Mouse (Mus musculus) kidney, adult 9 months (tissue): ENCODE results near the gene Arih2.

Source experiments
- DNase-seq: peaks from one replicate; pipeline ENCODE4 v3.0.0; 2022

Arih2 gene

GRCm38 (mm10) chr9:108559169-108559568 is 90.0 kb downstream of the Arih2 start:
- no peak for DNase-seq
